Mouse (Mus musculus): Measurements from ENCODE around the gene Rnf43. TPM values are rescaled to one million over a fixed set of nuclear protein-coding genes. Genes with fewer than 3 reads are reported as not detected.

Rnf43 gene
- polyA plus RNA-seq, 1 experiment from 2014 or later = 14.7 TPM

- 66% methylated on average over 14 of the region's 14 CpGs for WGBS
- H3K4me3 ChIP-seq (replicated peaks) = no peak overlapping the region
- no peaks in the 10 kb centered on the region for H3K36me3 ChIP-seq
- H3K27me3 ChIP-seq (replicated peaks) = no peaks in the 10 kb centered on the region
- ATAC-seq = no peak
- no peak overlapping the region; the same call in 1 of the 2 replicates for H3K4me2 ChIP-seq (replicated peaks)
- no peak overlapping the region for H3K9ac ChIP-seq
- peak overlapping the region; percentile 46 for H3K27ac ChIP-seq
- peaks cover 24% of the 10 kb centered on the region; the same call in 1 of the 2 replicates for H3K4me1 ChIP-seq (replicated peaks)
- no peaks in the 10 kb centered on the region for H3K9me3 ChIP-seq
Measured at GRCm38 (mm10) chr11:87701877-87702620, 39.5 kb downstream of the Rnf43 start.

- H3K9me3 ChIP-seq = no peaks in the 10 kb centered on the region
- no peaks in the 10 kb centered on the region for H3K36me3 ChIP-seq
- peak overlapping the region; percentile 43 for H3K4me2 ChIP-seq (replicated peaks)
- peaks cover 24% of the 10 kb centered on the region; the same call in 1 of the 2 replicates for H3K4me1 ChIP-seq (replicated peaks)
- ATAC-seq = no peak
- 78% methylated on average over 5 of the region's 5 CpGs for WGBS
- H3K9ac ChIP-seq = no peak overlapping the region
- no peak overlapping the region for H3K4me3 ChIP-seq (replicated peaks)
- peak overlapping the region; percentile 62; the same call in 1 of the 2 replicates for H3K27ac ChIP-seq
- no peaks in the 10 kb centered on the region for H3K27me3 ChIP-seq (replicated peaks)
Measured at GRCm38 (mm10) chr11:87703654-87704053, 41.1 kb downstream of the Rnf43 start.

GRCm38 (mm10) chr11:87704289-87704688, 41.8 kb downstream of the Rnf43 start:
- H3K27ac ChIP-seq = peak overlapping the region; percentile 62; the same call in 1 of the 2 replicates
- H3K36me3 ChIP-seq = no peaks in the 10 kb centered on the region
- H3K4me3 ChIP-seq (replicated peaks) = 0 out of 2 replicates have a peak overlapping the region, but pooled peaks have one; percentile 1
- H3K4me1 ChIP-seq (replicated peaks) = peaks cover 22% of the 10 kb centered on the region; the same call in 1 of the 2 replicates
- no peaks in the 10 kb centered on the region for H3K27me3 ChIP-seq (replicated peaks)
- H3K9me3 ChIP-seq = no peaks in the 10 kb centered on the region
- WGBS = 59% methylated on average over 9 of the region's 9 CpGs
- ATAC-seq = peak; percentile 55
- H3K9ac ChIP-seq = no peak overlapping the region
- peak overlapping the region; percentile 43 for H3K4me2 ChIP-seq (replicated peaks)

GRCm38 (mm10) chr11:87707570-87707969, 45.0 kb downstream of the Rnf43 start:
- no peaks in the 10 kb centered on the region for H3K36me3 ChIP-seq
- WGBS = 60% methylated on average over 8 of the region's 8 CpGs
- ATAC-seq = no peak
- no peaks in the 10 kb centered on the region for H3K27me3 ChIP-seq (replicated peaks)
- peak overlapping the region; percentile 40; the same call in 1 of the 2 replicates for H3K27ac ChIP-seq
- peaks cover 17% of the 10 kb centered on the region for H3K4me1 ChIP-seq (replicated peaks)
- H3K9ac ChIP-seq = no peak overlapping the region
- no peak overlapping the region for H3K4me2 ChIP-seq (replicated peaks)
- H3K9me3 ChIP-seq = no peaks in the 10 kb centered on the region
- no peak overlapping the region for H3K4me3 ChIP-seq (replicated peaks)

- no peaks in the 10 kb centered on the region for H3K9me3 ChIP-seq
- no peaks in the 10 kb centered on the region for H3K36me3 ChIP-seq
- H3K4me3 ChIP-seq (replicated peaks) = no peak overlapping the region
- 74% methylated on average over 5 of the region's 5 CpGs for WGBS
- no peaks in the 10 kb centered on the region for H3K27me3 ChIP-seq (replicated peaks)
- peak overlapping the region; percentile 13; the same call in 1 of the 2 replicates for H3K9ac ChIP-seq
- peak overlapping the region; percentile 57 for H3K4me2 ChIP-seq (replicated peaks)
- H3K4me1 ChIP-seq (replicated peaks) = peaks cover 17% of the 10 kb centered on the region
- ATAC-seq = no peak
- peak overlapping the region; percentile 84 for H3K27ac ChIP-seq
Measured at GRCm38 (mm10) chr11:87708979-87709378, 46.5 kb downstream of the Rnf43 start.

GRCm38 (mm10) chr11:87709513-87710261, 47.2 kb downstream of the Rnf43 start:
- H3K9ac ChIP-seq = peak overlapping the region; percentile 13; the same call in 1 of the 2 replicates
- H3K4me1 ChIP-seq (replicated peaks) = peaks cover 14% of the 10 kb centered on the region
- peak overlapping the region; percentile 84 for H3K27ac ChIP-seq
- H3K9me3 ChIP-seq = no peaks in the 10 kb centered on the region
- no peaks in the 10 kb centered on the region for H3K27me3 ChIP-seq (replicated peaks)
- WGBS = 7% methylated on average over 21 of the region's 21 CpGs
- peak overlapping the region; percentile 57 for H3K4me2 ChIP-seq (replicated peaks)
- peak overlapping the region; percentile 16 for H3K4me3 ChIP-seq (replicated peaks)
- peak; percentile 93 for ATAC-seq
- no peaks in the 10 kb centered on the region for H3K36me3 ChIP-seq

GRCm38 (mm10) chr11:87710262-87710615, 47.7 kb downstream of the Rnf43 start:
- ATAC-seq = no peak; the same call in 1 of the 2 replicates
- H3K9ac ChIP-seq = 0 out of 2 replicates have a peak overlapping the region, but pooled peaks have one; percentile 13

GRCm38 (mm10) chr11:87712188-87712587, 49.7 kb downstream of the Rnf43 start:
- Histone ChIP-seq H3K27me3 (replicated peaks) (no peaks in the 10 kb centered on the region), H3K9ac (no peak overlapping the region), H3K4me3 (replicated peaks) (no peak overlapping the region), H3K36me3 (no peaks in the 10 kb centered on the region), H3K27ac (no peak overlapping the region), H3K4me1 (replicated peaks) (peaks cover 12% of the 10 kb centered on the region), H3K4me2 (replicated peaks) (no peak overlapping the region), H3K9me3 (no peaks in the 10 kb centered on the region)
- 79% methylated on average over 4 of the region's 4 CpGs for WGBS
- no peak for ATAC-seq

More at GRCm38 (mm10) chr11:87710262-87710615, 47.7 kb downstream of the Rnf43 start:
- H3K4me2 ChIP-seq (replicated peaks) = peak overlapping the region; percentile 57
- H3K27me3 ChIP-seq (replicated peaks) = no peaks in the 10 kb centered on the region
- peak overlapping the region; percentile 84 for H3K27ac ChIP-seq
- H3K4me3 ChIP-seq (replicated peaks) = peak overlapping the region; percentile 16
- H3K9me3 ChIP-seq = no peaks in the 10 kb centered on the region
- WGBS = 41% methylated on average over 7 of the region's 7 CpGs
- H3K36me3 ChIP-seq = no peaks in the 10 kb centered on the region
- H3K4me1 ChIP-seq (replicated peaks) = peaks cover 12% of the 10 kb centered on the region

GRCm38 (mm10) chr11:87715999-87716398, 53.5 kb downstream of the Rnf43 start:
- WGBS = 83% methylated on average over 4 of the region's 4 CpGs
- Histone ChIP-seq H3K9ac (no peak overlapping the region), H3K4me2 (replicated peaks) (no peak overlapping the region), H3K9me3 (no peaks in the 10 kb centered on the region), H3K36me3 (no peaks in the 10 kb centered on the region), H3K27me3 (replicated peaks) (no peaks in the 10 kb centered on the region), H3K4me3 (replicated peaks) (no peak overlapping the region), H3K4me1 (replicated peaks) (0 out of 2 replicates have a peak, but pooled peaks cover 2% of the 10 kb centered on the region), H3K27ac (no peak overlapping the region)
- ATAC-seq = no peak

GRCm38 (mm10) chr11:87719526-87719925, 57.0 kb downstream of the Rnf43 start:
- H3K27me3 ChIP-seq (replicated peaks) = no peaks in the 10 kb centered on the region
- no peak overlapping the region for H3K4me3 ChIP-seq (replicated peaks)
- 77% methylated on average over 7 of the region's 7 CpGs for WGBS
- no peak overlapping the region for H3K4me2 ChIP-seq (replicated peaks)
- no peak overlapping the region for H3K9ac ChIP-seq
- no peak overlapping the region for H3K27ac ChIP-seq
- no peak for ATAC-seq
- no peaks in the 10 kb centered on the region for H3K4me1 ChIP-seq (replicated peaks)
- no peaks in the 10 kb centered on the region for H3K9me3 ChIP-seq
- no peaks in the 10 kb centered on the region for H3K36me3 ChIP-seq

GRCm38 (mm10) chr11:87720324-87720723, 57.8 kb downstream of the Rnf43 start:
- no peak for ATAC-seq
- no peaks in the 10 kb centered on the region for H3K27me3 ChIP-seq (replicated peaks)
- H3K9me3 ChIP-seq = no peaks in the 10 kb centered on the region
- H3K4me2 ChIP-seq (replicated peaks) = no peak overlapping the region
- H3K36me3 ChIP-seq = no peaks in the 10 kb centered on the region
- peaks cover 5% of the 10 kb centered on the region; the same call in 1 of the 2 replicates for H3K4me1 ChIP-seq (replicated peaks)
- WGBS = 50% methylated on average over 9 of the region's 9 CpGs
- H3K27ac ChIP-seq = no peak overlapping the region
- no peak overlapping the region for H3K9ac ChIP-seq
- H3K4me3 ChIP-seq (replicated peaks) = no peak overlapping the region

GRCm38 (mm10) chr11:87720839-87721238, 58.3 kb downstream of the Rnf43 start:
- H3K4me1 ChIP-seq (replicated peaks) = peaks cover 10% of the 10 kb centered on the region
- H3K4me2 ChIP-seq (replicated peaks) = no peak overlapping the region
- H3K9me3 ChIP-seq = no peaks in the 10 kb centered on the region
- no peak overlapping the region for H3K4me3 ChIP-seq (replicated peaks)
- no peak overlapping the region for H3K9ac ChIP-seq
- no peaks in the 10 kb centered on the region for H3K27me3 ChIP-seq (replicated peaks)
- H3K27ac ChIP-seq = no peak overlapping the region
- H3K36me3 ChIP-seq = no peaks in the 10 kb centered on the region
- 58% methylated on average over 9 of the region's 9 CpGs for WGBS
- ATAC-seq = no peak

All from intestine, embryonic 15.5 days (tissue).